Mouse (Mus musculus): ENCODE measurements around the gene Tmem269. TPM values are rescaled to one million over a fixed set of nuclear protein-coding genes. Genes with fewer than 3 reads are reported as not detected.

The Tmem269 gene
- total RNA-seq, 1 experiment from 2014 or later: 0.59 TPM

GRCm38 (mm10) chr4:119188060-119188785, 29.8 kb downstream of the Tmem269 start:
- peak; percentile 67 for ATAC-seq (replicated peaks; ENCODE audit: low read depth, poor library complexity, severe bottlenecking)

GRCm38 (mm10) chr4:119185771-119186170, 32.2 kb downstream of the Tmem269 start:
- ATAC-seq (replicated peaks; ENCODE audit: low read depth, poor library complexity, severe bottlenecking): no peak

GRCm38 (mm10) chr4:119183525-119183924, 34.5 kb downstream of the Tmem269 start:
- no peak for ATAC-seq (replicated peaks; ENCODE audit: low read depth, poor library complexity, severe bottlenecking)

- ATAC-seq (replicated peaks; ENCODE audit: low read depth, poor library complexity, severe bottlenecking): peak; percentile 74
Observed at GRCm38 (mm10) chr4:119181456-119181855, 36.6 kb downstream of the Tmem269 start.

GRCm38 (mm10) chr4:119180133-119180707, 37.8 kb downstream of the Tmem269 start:
- no peak for ATAC-seq (replicated peaks; ENCODE audit: low read depth, poor library complexity, severe bottlenecking)

GRCm38 (mm10) chr4:119178331-119178730, 39.7 kb downstream of the Tmem269 start:
- no peak for ATAC-seq (replicated peaks; ENCODE audit: low read depth, poor library complexity, severe bottlenecking)

- no peak for ATAC-seq (replicated peaks; ENCODE audit: low read depth, poor library complexity, severe bottlenecking)
Observed at GRCm38 (mm10) chr4:119177702-119178101, 40.3 kb downstream of the Tmem269 start.

GRCm38 (mm10) chr4:119173851-119174453, 44.1 kb downstream of the Tmem269 start, which contains the start of gene Zfp691:
Gene Zfp691 (minus strand): TSS chr4:119174195.
- peak; percentile 99 for ATAC-seq (replicated peaks; ENCODE audit: low read depth, poor library complexity, severe bottlenecking)

- ATAC-seq (replicated peaks; ENCODE audit: low read depth, poor library complexity, severe bottlenecking): no peak
Observed at GRCm38 (mm10) chr4:119172919-119173650, 44.9 kb downstream of the Tmem269 start.

GRCm38 (mm10) chr4:119167663-119168062, 50.4 kb downstream of the Tmem269 start:
- peak; percentile 84 for ATAC-seq (replicated peaks; ENCODE audit: low read depth, poor library complexity, severe bottlenecking)

- ATAC-seq (replicated peaks; ENCODE audit: low read depth, poor library complexity, severe bottlenecking): no peak
Observed at GRCm38 (mm10) chr4:119167068-119167467, 50.9 kb downstream of the Tmem269 start.

- ATAC-seq (replicated peaks; ENCODE audit: low read depth, poor library complexity, severe bottlenecking): peak; percentile 64
Observed at GRCm38 (mm10) chr4:119165916-119166315, 52.1 kb downstream of the Tmem269 start.

- no peak for ATAC-seq (replicated peaks; ENCODE audit: low read depth, poor library complexity, severe bottlenecking)
Observed at GRCm38 (mm10) chr4:119162990-119163389, 55.0 kb downstream of the Tmem269 start.

GRCm38 (mm10) chr4:119161358-119161757, 56.7 kb downstream of the Tmem269 start:
- ATAC-seq (replicated peaks; ENCODE audit: low read depth, poor library complexity, severe bottlenecking): no peak

- no peak for ATAC-seq (replicated peaks; ENCODE audit: low read depth, poor library complexity, severe bottlenecking)
Observed at GRCm38 (mm10) chr4:119157891-119158290, 60.1 kb downstream of the Tmem269 start.

GRCm38 (mm10) chr4:119157186-119157585, 60.8 kb downstream of the Tmem269 start:
- ATAC-seq (replicated peaks; ENCODE audit: low read depth, poor library complexity, severe bottlenecking): 0 out of 2 replicates have a peak, but pooled peaks have one; percentile 50

Other genes starting within 250 kb of the Tmem269 start
- 6.1 and 7.9 TPM in 2 replicates for gene Slc2a1, start 109.5 kb downstream of the Tmem269 start, total RNA-seq (2017)
- 4.1 and 5.2 TPM in 2 replicates for gene Zfp691, start 44.0 kb downstream of the Tmem269 start, total RNA-seq (2017)
- gene Ermap, start 28.2 kb downstream of the Tmem269 start, total RNA-seq (2017): 74.0 and 90.5 TPM in 2 replicates
- gene Svbp, start 22.9 kb downstream of the Tmem269 start, total RNA-seq (2017): 26.0 and 219 TPM in 2 replicates
- 6.9 and 14.6 TPM in 2 replicates for gene AU022252, start 14.5 kb upstream of the Tmem269 start, total RNA-seq (2017)
- gene P3h1, start 14.7 kb upstream of the Tmem269 start, total RNA-seq (2017): 5.1 and 11.5 TPM in 2 replicates
- gene Cldn19, start 37.2 kb upstream of the Tmem269 start, total RNA-seq (2017): not detected in 2 replicates
- gene Ybx1, start 76.4 kb upstream of the Tmem269 start, total RNA-seq (2017): 1,378 and 1,487 TPM in 2 replicates
- 118 and 146 TPM in 2 replicates for gene Ppih, start 102.3 kb upstream of the Tmem269 start, total RNA-seq (2017)
- gene Ccdc30, start 197.3 kb upstream of the Tmem269 start, total RNA-seq (2017): not detected in 2 replicates
- 13.7 and 16.0 TPM in 2 replicates for gene Ppcs, start 204.2 kb upstream of the Tmem269 start, total RNA-seq (2017)
- gene Zmynd12, start 204.6 kb upstream of the Tmem269 start, total RNA-seq (2017): not detected in 2 replicates

Data from common myeloid progenitor, adult 5-6 weeks (primary cell).